Mouse (Mus musculus) forebrain, embryonic 16.5 days (tissue): ENCODE measurements around the gene Espn. TPM values are rescaled to one million over a fixed set of nuclear protein-coding genes. Genes with fewer than 3 reads are reported as not detected.

ENCODE experiments used
- ATAC-seq: fragments of 200-750 bp; cut with Nextera tagmentation; 2 replicates; pipeline ENCODE4 v1.8.0; 2017; ENCODE audit warnings: mild to moderate bottlenecking, moderate library complexity
- H3K27ac ChIP-seq: fragments of 300-500 bp; sonication (generic); 2 replicates; pipeline ENCODE4 v1.5.1; 2014; ENCODE audit warnings: low read length, control low read depth
- H3K27me3 ChIP-seq: fragments of 300-500 bp; sonication (generic); replicated peaks from 2 replicates; pipeline ENCODE4 v1.6.1; 2014; ENCODE audit warnings: low read length; ENCODE audit not compliant: control insufficient read depth, insufficient read depth
- H3K36me3 ChIP-seq: fragments of 300-500 bp; sonication (generic); 2 replicates; pipeline ENCODE4 v1.6.1; 2014; ENCODE audit not compliant: control insufficient read depth, insufficient read depth
- H3K4me1 ChIP-seq: fragments of 300-500 bp; sonication (generic); replicated peaks from 2 replicates; pipeline ENCODE4 v1.6.1; 2014; ENCODE audit warnings: low read length; ENCODE audit not compliant: control insufficient read depth, insufficient read depth
- H3K4me2 ChIP-seq: fragments of 300-500 bp; sonication (generic); 2 replicates; pipeline ENCODE4 v1.6.1; 2014; ENCODE audit warnings: mild to moderate bottlenecking, low read length, control low read depth
- H3K4me3 ChIP-seq: fragments of 300-500 bp; sonication (generic); replicated peaks from 2 replicates; pipeline ENCODE4 v1.5.1; 2014; ENCODE audit warnings: mild to moderate bottlenecking, low read length, control low read depth
- H3K9ac ChIP-seq: fragments of 300-500 bp; sonication (generic); replicated peaks from 2 replicates; pipeline ENCODE4 v1.6.1; 2014; ENCODE audit warnings: low read depth, low read length, control low read depth
- H3K9me3 ChIP-seq: fragments of 300-500 bp; sonication (generic); 2 replicates; pipeline ENCODE4 v1.6.1; 2016; ENCODE audit warnings: low read length; ENCODE audit not compliant: control insufficient read depth
- WGBS: fragments of 180-500 bp; shearing (Covaris S2); extraction: QIAGEN DNeasy Blood & Tissue Kit; methylation state at CpG from one replicate; pipeline ENCODE4 v1.1.7; 2014; 5-methylcytosine and 5-hydroxymethylcytosine counted together
- polyA plus RNA-seq: library from polyadenylated mRNA; unstranded; fragments of >200 nt; fragmentation: Nextera tagmentation; extraction: Ambion mirVana; gene quantifications from 2 replicates; pipeline ENCODE4 v1.2.1, GENCODE M21; 2015

The Espn gene
- polyA plus RNA-seq, 1 experiment from 2014 or later = 0.08 TPM

DNA sequence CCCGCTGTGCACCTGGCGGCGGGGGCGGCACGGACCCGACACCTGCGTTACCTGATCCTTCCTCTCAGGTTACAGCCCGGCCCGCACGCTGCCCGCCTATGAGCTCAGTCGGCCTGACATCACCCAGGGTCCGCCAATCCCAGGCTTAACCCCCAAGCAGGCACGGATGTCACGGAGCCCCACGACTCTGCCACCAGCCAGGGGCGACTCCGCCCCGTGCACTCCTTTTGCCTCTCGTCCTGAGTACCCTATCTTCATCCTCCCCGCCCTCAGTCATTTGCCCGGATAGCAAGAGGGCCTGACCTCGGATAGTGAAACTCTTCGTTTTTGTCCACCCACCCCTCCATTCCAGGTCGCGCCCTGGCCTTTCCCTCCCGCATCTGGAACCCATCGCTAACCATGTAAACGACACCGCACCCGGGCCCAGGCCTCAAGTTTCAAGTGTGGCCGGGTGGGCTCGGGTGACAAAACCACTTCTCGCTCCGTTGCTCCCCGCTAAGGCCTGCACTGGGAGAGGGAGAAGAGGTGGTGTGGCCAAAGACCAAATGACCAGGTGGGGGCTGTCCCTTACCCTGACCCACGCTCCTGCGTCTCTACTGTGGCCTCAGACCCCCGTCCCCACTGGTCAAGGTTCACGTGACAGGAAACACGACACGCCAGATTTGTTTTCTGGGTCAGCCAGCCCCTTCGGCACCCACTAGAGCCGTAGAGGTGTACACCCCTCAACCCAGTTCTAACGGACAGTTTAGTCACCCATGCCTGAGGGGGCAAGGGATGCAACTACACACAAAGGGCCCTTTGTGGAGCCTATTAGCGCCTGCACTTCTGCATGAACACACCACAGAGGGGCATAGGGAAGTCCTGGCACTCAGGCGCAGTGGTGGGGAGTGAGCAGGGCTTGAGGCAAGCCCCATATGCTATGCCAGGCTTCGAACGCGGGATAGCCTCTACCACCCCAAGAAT lies 20.1 kb downstream of the Espn start:
- no peaks in the 10 kb centered on the region for H3K9me3 ChIP-seq
- peak overlapping the region; percentile 55; the same call in 1 of the 2 replicates for H3K4me2 ChIP-seq
- no peak overlapping the region for H3K9ac ChIP-seq
- 4% methylated on average over 50 of the region's 50 CpGs for WGBS
- H3K4me1 ChIP-seq = peaks cover 20% of the 10 kb centered on the region
- H3K4me3 ChIP-seq = peak overlapping the region; percentile 36
- no peaks in the 10 kb centered on the region for H3K36me3 ChIP-seq
- peaks cover 68% of the 10 kb centered on the region for H3K27me3 ChIP-seq
- no peak overlapping the region for H3K27ac ChIP-seq
- ATAC-seq = no peak

DNA sequence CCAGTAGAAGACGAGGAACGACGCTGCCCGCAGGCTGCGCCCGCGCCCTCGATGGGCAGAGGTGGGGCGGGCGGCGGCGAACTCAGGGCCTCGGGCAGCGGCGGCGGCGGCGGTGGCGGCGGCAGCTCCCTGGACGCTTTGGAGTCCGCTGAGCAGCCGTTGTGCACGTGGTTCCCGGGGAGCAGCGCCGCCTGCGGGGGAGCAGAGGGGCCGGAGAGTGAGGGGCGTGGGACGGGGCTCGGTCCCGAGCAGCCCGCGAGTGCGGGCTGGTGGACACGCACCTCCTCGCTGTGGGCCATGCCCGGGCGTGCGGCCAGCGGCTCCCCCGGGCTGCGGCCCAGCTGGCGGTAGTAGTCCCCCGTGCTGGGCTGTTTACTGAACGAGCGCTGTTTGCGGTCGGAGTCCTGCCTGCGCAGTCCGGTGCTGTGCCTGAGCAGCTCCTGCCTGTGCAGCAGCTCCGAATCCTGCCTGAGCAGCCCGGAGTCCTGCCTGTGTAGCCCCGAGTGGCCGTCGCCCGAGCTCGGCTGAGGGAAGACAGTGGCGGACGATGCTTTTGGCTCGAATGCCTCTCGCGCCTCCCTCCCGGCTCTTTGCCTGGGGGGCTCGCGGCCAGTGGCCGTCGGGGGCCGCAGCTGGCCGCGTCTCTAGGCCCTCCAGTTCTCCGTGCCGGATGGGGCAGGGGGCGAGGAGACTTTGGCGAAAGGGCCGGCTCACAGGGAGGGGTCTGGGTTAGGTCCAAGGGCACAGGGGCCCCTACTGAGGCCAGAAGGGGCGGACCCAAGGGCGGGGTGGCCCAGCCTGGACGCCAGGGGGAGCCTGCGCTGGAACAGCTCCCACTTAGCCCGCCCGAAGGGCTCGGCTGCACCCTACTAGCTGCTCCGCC lies 21.2 kb downstream of the Espn start:
- no peaks in the 10 kb centered on the region for H3K36me3 ChIP-seq
- H3K27ac ChIP-seq = no peak overlapping the region
- no peaks in the 10 kb centered on the region for H3K9me3 ChIP-seq
- ATAC-seq = peak; percentile 81
- under 1% methylated on average over 62 of the region's 85 CpGs for WGBS
- peaks cover 78% of the 10 kb centered on the region for H3K27me3 ChIP-seq
- peaks cover 27% of the 10 kb centered on the region for H3K4me1 ChIP-seq
- H3K9ac ChIP-seq = peak overlapping the region; percentile 37
- H3K4me2 ChIP-seq = peak overlapping the region; percentile 55
- peak overlapping the region; percentile 36 for H3K4me3 ChIP-seq

DNA sequence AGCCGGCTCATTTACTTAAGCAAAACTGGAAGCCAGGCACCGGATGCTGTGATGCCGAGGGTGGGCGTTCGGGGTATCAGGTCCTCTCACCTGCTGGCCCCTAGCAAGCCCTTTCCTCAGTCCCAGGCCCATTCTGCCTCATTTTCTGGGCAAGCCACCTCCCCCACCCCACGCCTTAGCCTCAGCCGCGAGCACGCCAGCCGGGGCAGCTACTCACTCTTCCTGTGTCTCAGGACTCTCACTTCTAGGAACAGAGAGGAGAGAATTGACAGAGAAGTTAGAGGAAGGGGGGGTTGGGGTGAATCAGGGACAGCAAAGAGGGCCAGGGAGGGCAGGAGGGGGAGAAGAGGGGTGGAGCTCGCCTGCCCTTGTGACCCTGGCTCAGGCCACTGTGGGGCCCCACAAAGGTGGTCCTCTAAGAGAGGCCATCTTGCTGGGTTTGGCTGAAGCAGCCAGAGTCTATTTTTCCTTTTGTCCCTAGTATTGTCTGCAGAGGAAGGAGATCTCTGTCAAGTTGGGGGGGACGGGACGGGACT lies 22.7 kb downstream of the Espn start:
- WGBS = 27% methylated on average over 13 of the region's 13 CpGs
- H3K4me2 ChIP-seq = no peak overlapping the region
- H3K27me3 ChIP-seq = peaks cover 88% of the 10 kb centered on the region
- no peak overlapping the region for H3K4me3 ChIP-seq
- no peak overlapping the region for H3K27ac ChIP-seq
- H3K4me1 ChIP-seq = peaks cover 35% of the 10 kb centered on the region
- no peaks in the 10 kb centered on the region for H3K36me3 ChIP-seq
- no peaks in the 10 kb centered on the region for H3K9me3 ChIP-seq
- H3K9ac ChIP-seq = no peak overlapping the region
- no peak for ATAC-seq

GRCm38 (mm10) chr4:152128784-152129183 lies 23.4 kb downstream of the Espn start:
- Histone ChIP-seq H3K4me3 (no peak overlapping the region), H3K9ac (no peak overlapping the region), H3K9me3 (no peaks in the 10 kb centered on the region), H3K4me2 (no peak overlapping the region), H3K27ac (no peak overlapping the region), H3K4me1 (peaks cover 35% of the 10 kb centered on the region), H3K36me3 (no peaks in the 10 kb centered on the region), H3K27me3 (peaks cover 90% of the 10 kb centered on the region)
- no peak for ATAC-seq
- WGBS = 35% methylated on average over 5 of the region's 5 CpGs

- H3K36me3 ChIP-seq = no peaks in the 10 kb centered on the region
- no peak overlapping the region for H3K9ac ChIP-seq
- H3K4me2 ChIP-seq = no peak overlapping the region
- no peak overlapping the region for H3K4me3 ChIP-seq
- H3K27ac ChIP-seq = no peak overlapping the region
- ATAC-seq = no peak
- peaks cover 35% of the 10 kb centered on the region for H3K4me1 ChIP-seq
- 79% methylated on average over 9 of the region's 11 CpGs for WGBS
- peaks cover 94% of the 10 kb centered on the region for H3K27me3 ChIP-seq
- H3K9me3 ChIP-seq = no peaks in the 10 kb centered on the region
Measured at GRCm38 (mm10) chr4:152127884-152128283, 24.3 kb downstream of the Espn start.

GRCm38 (mm10) chr4:152126026-152126920 lies 25.9 kb downstream of the Espn start:
- H3K36me3 ChIP-seq = no peaks in the 10 kb centered on the region
- H3K9ac ChIP-seq = 0 out of 2 replicates have a peak overlapping the region, but pooled peaks have one; percentile 29
- ATAC-seq = no peak
- H3K4me2 ChIP-seq = peak overlapping the region; percentile 41
- no peaks in the 10 kb centered on the region for H3K9me3 ChIP-seq
- WGBS = 2% methylated on average over 65 of the region's 65 CpGs
- no peak overlapping the region for H3K27ac ChIP-seq
- H3K4me1 ChIP-seq = peaks cover 24% of the 10 kb centered on the region
- H3K27me3 ChIP-seq = peaks cover 95% of the 10 kb centered on the region
- H3K4me3 ChIP-seq = peak overlapping the region; percentile 27

DNA sequence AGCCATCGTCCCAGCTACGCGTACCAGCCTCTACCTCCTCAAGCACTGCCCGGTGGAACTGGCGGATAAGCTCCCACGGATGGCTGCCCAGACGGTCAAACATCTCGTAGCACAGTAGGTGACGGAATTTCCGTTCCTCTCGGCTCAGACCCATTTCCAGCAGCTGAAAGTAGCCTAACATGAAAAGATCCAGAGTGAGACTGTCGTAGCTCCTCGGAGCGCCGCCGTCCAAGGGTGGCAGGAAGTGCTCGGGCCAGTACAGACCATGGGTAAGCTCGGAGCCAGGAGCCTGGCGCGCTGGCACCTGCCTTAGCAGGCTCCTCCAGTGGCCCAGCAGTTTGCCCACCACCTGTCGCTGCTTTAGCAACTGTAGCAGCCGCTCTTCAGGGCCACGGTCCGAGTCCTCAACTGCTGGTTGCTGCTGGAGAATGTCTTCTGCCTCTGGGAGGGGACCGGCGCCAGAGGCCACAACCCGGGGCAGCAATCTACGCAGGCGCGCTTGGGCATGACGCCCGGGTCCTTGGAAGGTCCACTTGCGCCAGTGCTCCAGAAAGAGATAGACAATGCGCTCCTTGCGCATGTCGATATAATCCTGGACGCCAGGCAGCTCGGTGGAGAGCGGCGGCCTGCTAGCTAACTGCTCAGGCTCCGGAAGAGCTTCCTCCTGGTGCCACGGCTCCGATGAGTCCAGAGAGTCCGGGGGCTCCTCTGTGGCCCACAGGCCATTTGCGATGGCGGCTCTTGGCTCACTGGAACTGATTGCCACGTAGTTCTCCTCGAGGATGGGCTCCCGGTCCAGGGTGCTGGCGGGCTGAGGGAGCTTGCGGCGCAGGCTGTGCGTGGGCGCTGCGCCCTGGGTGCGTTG lies 26.8 kb downstream of the Espn start:
- Histone ChIP-seq H3K27me3 (peaks cover 97% of the 10 kb centered on the region), H3K4me1 (peaks cover 24% of the 10 kb centered on the region), H3K27ac (no peak overlapping the region), H3K9me3 (no peaks in the 10 kb centered on the region), H3K4me2 (peak overlapping the region; percentile 41), H3K9ac (0 out of 2 replicates have a peak overlapping the region, but pooled peaks have one; percentile 29), H3K36me3 (no peaks in the 10 kb centered on the region), H3K4me3 (peak overlapping the region; percentile 27)
- no peak for ATAC-seq
- 2% methylated on average over 56 of the region's 56 CpGs for WGBS
